Mouse (Mus musculus) activated CD4-positive, CD25-positive, alpha-beta regulatory T cell (primary cell): Measurements from ENCODE around the gene Sorcs3. TPM values are rescaled to one million over a fixed set of nuclear protein-coding genes. Genes with fewer than 3 reads are reported as not detected.

Experiments
- polyA plus RNA-seq, 2 experiments: library from polyadenylated mRNA; unstranded; fragments of 100-300 nt; shearing (Covaris generic); gene quantifications; one replicate each; pipeline ENCODE4 v1.2.1; 2017

Sorcs3 gene
- under 1 TPM in 1 of 2 experiments, not detected in 1; 0.15 TPM for polyA plus RNA-seq

GRCm38 (mm10) chr19:48205929-48206814 is at the start of gene Sorcs3:
Sorcs3 (plus strand) TSS chr19:48206025.

